Mouse (Mus musculus) urinary bladder, postnatal 10 days (tissue): ENCODE data around the gene Vmn1r65.
"Not testable (repeated sequence)": the region's sequence is repeated elsewhere in the genome, so short reads cannot be mapped to it uniquely, and the experiment has no call there.

Experiments
- DNase-seq: peaks from one replicate; pipeline ENCODE4 v3.0.0; 2022; ENCODE audit warnings: low spot score

Vmn1r65 gene

GRCm38 (mm10) chr7:6010910-6011309 is at the start of gene Vmn1r65:
Gene Vmn1r65, minus strand, starts transcription at chr7:6011010.
- DNase-seq: no peak

GRCm38 (mm10) chr7:6044861-6045260 is 34.1 kb upstream of the Vmn1r65 start, which contains the start of gene Nlrp4c:
Gene Nlrp4c, plus strand, starts transcription at chr7:6045161.
- DNase-seq: no peak

- DNase-seq: not testable (repeated sequence)
These were observed 28.4 kb downstream of the Vmn1r65 start for GRCm38 (mm10) chr7:5982426-5982825.

- DNase-seq: not testable (repeated sequence)
These were observed 38.3 kb downstream of the Vmn1r65 start for GRCm38 (mm10) chr7:5972546-5972945.
